Mouse (Mus musculus): ENCODE measurements around the gene Prr15l.
A peak's percentile ranks its signal among the peaks of the same experiment; 100 is the strongest.

Gene Prr15l

DNA sequence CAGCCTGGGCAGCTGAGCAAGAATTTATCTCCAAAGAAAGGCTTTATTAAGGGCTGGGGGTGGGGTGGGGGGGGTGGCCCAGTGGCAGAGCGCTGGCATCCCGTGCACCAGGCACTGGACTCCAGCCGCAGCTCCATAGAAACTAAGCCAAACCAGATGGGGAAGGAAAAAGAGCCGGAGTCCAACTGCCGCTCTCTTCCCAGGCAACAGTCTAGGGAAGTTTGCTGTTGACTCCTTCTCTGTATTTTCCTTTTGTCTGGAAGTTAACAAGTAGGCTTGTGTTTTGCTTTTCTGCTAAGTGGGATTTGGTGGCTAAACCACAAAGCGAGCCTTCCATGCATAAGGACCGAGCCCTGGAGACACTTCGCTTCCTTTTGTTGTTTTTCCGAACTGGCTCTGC is 18.6 kb downstream of the Prr15l start:
- DNase-seq (ENCODE audit: low read depth, low spot score) = no peak

DNA sequence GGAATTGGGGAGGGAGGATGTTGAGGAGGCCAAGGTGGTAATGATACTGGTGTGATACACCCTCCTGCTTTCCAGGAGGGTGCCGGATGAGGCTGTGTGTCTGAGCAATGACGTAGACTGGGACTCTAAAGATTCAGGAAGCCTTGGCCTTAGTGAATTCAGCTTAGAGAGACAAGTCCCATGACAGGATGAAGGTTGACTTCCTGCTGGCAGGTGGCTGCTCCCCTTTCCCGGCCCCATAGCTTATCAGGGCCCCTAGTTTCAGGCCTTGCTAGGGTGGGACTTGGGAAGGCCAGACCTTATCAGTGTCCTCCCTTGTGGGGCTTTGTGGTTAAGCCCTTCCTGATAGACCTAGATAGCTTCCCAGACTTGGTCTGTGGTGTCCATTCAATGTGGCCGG is 19.9 kb downstream of the Prr15l start:
- no peak for DNase-seq (ENCODE audit: low read depth, low spot score)

DNA sequence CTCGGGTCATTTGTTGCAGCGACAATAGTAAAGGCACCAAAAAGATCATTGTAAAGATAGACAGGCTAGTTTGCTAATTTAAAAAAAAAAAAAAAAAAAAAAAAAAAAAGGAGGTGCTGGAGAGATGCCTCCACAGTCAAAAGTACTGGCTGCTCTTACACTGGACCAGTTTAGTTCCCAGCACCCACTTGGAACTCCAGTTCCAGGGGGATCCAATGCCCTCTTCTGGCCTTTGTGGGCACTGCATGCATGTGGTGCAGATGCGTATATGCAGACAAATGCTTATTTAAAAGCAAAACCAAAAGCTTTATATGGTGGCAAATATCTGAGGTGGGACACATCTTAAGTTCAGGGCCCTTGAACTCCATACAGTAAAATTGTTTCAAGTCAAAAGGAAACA is 22.9 kb downstream of the Prr15l start:
- no peak for DNase-seq (ENCODE audit: low read depth, low spot score)

DNA sequence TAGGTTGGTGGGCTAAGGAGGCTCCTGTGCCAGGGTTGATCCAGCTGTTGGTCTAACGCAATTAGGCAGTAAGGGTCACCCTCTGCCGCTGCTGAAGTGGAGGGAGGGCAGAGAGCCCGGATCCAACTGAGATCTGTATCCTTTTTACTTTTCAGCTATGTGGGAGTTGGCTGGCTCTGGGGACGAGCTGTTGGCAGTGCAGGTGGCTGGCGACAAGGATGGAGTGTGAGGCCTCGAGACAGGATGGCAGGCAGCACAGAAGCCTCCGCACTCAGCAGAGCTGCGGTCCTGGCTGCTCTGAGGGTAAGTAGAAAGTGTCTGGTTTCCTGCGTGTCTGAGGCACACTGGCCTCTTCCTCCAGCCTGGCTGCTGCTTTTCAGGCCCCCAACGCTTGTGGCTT is 24.5 kb downstream of the Prr15l start:
- no peak for DNase-seq (ENCODE audit: low read depth, low spot score)

DNA sequence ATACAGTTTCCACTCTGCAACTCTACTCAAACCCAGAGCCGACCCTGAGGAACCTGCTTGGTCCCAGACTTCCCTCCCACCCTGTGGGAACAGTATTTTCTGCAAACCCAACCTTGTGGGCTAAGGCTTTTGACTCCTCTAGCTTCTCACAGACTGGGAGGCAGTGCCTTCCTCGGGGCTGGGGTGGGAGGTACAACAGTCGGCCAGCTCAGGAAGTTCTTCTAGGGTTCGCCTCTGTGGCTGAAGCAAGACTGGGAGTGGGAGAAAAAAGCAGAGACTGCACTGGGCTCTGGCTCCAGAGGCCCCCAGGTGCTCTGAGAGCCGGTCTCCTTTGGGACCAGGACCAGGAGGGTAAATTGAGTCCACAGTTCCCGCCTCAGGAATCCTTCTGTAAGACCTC is 25.0 kb downstream of the Prr15l start:
- DNase-seq (ENCODE audit: low read depth, low spot score) = no peak

DNA sequence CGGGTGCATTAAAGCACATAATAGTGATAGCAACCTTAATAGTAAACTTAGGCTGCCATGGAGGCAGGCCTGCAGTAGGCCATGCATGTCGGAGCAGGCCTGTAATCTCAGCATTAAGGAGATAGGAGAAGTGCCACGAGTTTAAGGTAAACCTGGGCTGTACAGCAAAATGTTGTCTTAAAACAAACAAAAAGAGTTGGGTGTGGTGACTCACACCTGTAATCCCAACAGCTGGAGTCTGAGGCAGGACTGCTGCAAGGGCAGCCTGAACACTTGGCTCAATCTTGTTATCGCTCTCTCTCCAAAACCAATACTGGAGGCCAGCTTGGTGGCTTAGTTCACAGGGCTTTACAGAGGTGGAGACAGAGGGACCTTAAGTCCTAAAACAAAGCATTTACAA is 27.2 kb downstream of the Prr15l start:
- no peak for DNase-seq (ENCODE audit: low read depth, low spot score)

DNA sequence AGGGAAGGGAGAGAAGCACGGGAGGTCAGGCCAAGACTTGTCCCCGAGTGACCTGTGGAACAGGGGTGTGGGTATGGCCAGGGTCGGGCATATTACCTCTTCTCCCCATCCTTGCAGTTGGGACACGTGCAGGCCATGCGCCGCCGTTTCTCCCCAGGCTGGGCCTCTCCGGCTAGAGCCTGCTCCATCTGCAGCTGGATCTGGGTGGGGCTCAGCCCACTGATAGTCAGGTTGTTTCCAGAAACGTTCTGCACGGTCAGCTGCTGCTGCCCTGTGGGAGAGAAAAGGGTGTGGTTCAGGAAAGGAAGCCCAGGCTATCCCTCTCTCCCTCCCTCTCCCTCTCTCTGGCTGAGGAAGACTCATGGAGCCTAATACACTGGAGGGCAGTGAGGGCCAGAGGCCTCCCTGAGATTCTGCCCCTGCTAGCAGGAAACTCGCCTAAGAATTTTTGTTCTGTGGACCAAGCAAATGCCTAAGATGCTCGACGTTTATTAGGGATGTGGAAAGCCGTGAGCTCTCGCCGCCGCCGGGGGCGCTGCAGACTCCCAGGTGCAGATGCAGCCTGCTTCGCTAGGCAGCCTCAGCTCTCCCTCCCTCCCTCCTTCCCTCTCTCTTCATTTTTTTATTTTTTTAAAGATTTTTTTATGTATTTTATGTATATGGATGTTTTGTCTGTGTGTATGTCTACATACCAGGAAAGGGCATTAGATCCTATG is 28.3 kb downstream of the Prr15l start:
- DNase-seq (ENCODE audit: low read depth, low spot score) = no peak

DNA sequence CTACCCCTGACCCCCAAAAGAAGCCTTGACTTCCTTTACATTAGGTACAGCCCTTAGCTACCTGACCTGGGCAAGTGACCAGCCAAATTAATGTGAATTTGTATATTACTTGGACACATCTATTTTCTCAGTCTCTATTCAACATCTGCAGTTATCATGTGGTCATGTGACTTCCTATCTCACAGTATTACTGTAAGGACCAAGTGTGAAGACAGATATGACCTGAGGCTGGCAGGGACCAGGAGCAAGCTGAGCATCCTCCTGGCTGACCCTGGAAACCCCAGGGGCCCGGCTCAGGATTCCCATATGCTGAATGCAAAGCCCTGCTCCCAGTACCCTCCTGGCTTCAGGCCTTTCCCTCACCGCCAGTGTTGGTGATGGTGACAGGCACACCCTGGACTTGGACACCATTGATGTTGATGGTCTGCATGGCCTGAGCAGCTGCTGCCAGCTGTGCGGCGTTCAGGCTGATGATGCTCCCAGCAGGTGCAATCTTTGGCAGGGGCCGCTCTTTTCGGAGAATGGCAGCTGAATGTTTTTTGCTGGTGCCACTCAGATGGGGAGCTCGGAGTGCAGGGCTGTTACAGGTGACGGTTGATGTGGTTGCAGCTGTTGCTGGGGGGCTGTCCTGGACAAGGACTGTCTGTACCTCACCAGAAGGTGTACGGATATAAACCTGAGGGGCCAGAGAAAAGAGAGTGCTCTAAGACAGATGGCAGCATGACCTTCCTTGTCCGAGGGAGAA is 29.3 kb downstream of the Prr15l start:
- DNase-seq (ENCODE audit: low read depth, low spot score) = no peak

DNA sequence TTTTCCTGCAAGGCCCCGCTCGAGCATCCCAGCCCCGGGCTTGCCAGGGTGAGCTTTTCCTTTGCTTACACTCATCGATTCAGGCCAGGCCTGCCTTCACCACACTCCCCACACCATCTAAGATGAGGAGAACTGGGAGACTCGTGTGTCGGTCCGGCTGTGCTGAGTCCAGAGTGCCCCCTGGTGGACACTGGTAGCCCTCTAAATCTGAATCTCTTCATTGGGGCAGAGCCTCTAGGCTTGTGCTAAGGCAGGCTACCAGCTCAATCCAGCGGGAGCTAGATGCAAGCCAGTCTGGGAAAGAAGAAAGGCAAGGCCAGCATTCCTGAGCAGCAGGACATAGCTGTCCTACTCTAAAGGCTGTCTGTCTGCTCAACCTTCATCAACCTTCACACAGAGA is 35.7 kb downstream of the Prr15l start:
- peak; percentile 64 for DNase-seq (ENCODE audit: low read depth, low spot score)

DNA sequence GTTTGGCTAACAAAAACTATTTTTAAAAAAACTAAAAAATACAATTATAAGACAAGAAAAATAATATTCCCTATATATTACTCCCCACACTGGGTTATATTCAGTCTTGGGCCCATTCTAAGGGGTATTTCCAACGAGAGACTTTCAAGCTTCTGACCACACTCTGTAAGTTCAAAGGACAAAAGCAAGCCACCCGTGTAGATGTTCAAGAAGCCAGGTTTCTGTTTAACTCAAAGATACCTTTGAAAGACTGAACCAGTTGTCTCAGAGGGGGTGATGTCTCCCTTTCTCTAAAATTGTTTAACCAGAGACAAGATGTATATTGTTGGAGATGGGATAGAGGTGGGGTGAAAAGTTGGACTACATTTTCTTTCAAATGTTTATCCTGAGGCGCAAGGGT is 38.3 kb downstream of the Prr15l start:
- no peak for DNase-seq (ENCODE audit: low read depth, low spot score)

DNA sequence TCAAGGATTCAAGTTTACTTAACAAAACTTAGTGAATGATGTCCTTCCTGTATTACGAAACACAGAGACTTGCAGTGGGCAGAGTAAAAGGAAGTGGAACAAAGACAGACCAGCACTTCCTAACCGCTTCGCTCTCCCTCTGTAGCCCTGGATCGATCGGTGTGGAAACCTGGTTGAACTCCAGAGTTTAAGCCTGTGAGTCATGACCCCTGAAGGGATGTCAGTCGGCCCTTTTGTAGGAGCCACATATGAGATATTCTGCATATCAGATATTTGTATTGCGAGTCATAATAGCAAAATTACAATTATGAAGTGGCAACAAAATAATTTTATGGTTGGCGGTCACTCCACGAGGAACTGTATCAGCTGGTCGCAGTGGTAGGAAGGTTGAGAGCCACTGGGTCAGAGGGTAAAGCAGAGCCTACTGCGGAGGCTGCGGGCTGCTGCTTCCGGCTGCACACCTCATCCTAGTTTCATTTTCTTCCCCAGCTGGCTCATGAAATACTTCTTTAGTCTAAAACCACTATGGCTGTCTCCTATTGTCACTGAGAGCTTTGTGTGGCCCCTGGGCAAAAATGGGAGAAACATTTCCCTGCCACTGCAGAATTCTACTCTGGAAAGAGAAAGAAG is 39.1 kb downstream of the Prr15l start:
- DNase-seq (ENCODE audit: low read depth, low spot score) = no peak

DNA sequence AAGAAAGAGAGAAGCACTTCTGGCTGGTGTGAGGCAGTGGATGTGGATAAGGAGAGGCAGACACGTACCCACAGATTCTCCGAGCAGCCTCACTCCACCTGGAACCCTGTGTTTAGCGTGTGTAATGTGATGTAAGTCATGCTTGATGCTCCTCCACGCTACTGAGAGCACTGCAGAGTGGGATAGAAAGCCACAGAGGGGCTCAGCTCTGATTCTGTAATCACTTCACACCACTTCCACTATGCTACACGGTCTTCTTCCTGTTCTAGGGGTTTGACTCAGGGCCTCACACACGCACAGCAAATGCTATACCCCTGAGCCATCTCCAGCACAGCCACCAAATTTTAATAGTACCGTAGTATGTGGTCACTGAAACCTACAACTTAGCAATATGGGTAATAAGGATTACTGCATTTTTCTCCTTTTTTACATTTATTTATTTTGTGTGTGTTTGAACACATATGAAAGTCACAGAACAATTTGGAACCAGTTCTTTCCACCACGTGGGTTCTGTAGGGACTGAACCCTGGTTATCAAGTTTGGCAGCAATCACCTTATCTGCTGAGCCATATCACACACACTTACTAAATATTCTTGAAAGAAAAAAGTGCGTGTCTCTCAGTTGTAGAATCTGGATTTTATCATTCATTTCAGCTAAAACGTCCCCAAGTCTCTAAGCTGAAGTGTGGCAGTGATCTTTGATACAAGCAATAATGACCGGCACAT is 39.8 kb downstream of the Prr15l start:
- DNase-seq (ENCODE audit: low read depth, low spot score) = no peak

DNA sequence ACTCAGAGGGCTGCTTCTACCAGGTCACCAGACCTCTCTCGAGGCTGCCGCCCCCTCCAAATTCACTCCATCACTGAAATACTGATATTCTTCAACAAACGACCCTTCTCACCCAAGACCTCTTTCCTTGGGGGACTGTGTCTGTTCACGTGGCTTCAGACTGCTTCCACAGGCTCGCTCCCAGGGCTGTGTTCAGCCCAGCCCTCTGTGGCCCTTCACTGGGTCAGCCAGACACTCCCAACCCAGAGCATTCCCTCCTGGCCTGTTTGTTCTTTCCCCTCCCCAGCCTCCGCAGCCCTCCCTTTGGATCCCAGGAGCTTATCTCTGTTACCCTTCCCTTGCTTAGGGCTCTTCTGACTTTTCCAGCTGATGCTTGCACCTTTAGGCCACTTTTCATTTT is 40.6 kb downstream of the Prr15l start:
- DNase-seq (ENCODE audit: low read depth, low spot score) = no peak

DNA sequence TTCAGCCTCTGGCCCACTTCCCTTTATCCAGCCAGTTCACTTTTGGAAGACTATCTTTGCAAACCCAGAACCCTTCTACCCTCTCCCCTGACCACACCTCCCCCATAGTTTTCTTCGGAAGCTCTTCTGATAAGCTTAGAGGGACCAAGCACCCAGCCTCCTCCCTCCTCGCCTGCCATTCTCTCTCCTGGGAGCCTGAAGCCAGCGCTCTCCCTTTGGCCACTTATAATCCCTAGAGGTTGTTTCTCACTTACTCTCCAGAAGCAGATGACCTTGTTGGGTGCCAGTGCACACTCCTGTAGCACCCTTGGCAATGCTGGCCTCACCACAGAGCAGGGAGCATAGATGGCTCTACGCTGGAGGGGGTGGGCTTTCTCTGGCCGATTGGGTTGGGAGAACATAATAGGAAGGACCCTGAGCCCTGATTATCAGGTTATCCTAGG is 41.4 kb downstream of the Prr15l start:
- no peak for DNase-seq (ENCODE audit: low read depth, low spot score)

DNA sequence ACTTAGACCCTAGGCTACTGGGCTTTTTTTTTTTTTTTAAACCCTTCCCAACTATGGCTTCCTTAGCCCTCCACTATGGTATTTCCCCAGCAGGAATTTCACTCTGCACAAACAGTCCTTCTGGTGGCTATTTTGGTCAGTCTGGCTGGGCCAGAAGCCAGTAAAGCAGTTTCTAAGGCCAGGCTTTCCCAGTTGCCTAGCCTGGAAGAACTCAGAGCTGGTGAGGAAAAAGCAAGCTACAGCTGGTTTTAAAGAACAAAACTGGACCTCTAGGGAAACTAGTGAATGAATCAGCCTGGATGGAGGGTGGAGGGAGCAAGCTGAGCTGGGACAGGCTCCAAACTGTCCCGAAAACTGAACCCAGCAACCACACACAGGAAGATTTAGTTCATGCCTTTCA is 41.8 kb downstream of the Prr15l start:
- DNase-seq (ENCODE audit: low read depth, low spot score) = no peak

DNA sequence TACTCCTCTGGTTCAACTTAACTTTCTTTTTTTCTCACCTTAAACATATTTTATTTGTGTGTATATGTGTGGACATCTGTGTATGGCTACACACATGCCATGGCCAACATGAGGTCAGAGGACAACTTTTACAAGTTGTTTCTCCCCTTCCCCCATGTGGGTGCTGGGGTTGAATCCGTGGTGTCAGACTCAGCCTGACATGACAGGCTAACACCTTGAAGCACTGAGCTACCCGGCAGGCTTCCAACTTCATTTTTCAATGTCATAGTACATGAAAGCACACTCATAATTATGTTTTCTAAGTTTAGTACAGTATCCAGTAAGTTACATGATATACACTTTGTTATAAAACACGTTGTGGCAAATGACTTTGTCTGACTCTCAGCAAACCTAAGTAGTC is 42.4 kb downstream of the Prr15l start:
- DNase-seq (ENCODE audit: low read depth, low spot score) = no peak

DNA sequence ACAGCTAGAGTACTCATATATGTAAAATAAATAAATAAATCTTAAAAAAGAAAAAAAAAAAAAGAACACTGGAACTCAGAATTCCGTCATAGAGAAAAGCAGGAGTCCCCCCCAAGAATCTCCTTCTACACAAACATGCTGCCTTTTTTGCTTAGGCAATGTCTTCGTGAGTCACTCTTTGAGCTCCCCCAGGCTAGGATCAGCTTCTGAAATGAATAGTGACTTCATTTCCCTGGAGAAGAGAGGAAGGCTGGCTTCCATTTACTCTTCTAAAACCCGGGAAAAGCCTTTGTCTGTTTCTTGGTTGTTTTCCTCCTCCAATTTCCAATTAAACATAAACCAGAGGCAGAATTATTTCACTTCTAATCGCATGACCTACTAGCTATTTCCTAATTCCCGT is 45.0 kb downstream of the Prr15l start:
- DNase-seq (ENCODE audit: low read depth, low spot score) = no peak

DNA sequence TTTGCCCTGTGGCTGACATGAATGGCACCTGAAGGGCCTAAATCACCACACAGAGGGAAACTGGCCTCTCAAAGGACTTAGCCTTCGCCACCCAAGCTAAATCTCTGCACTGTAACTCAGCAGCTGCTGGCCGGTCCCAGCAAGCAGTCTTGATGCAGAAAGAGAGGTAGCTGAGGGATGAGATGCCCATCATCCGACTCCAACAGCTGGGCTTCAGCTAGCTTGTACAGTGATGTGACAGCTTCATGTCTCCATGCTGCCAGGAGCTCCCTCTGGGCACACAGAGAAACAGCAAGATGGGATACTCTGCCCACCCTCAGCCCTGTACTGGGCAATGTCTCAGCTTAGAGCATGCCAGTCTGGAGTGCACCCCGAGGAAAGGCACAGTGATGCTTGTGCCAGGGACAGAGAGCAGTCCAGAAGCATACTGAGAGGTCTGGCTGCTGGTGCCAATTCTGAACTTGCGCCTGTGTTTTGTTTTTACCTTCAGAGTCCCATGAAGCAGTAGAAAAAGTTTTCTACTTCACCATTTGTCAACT is 45.6 kb downstream of the Prr15l start:
- no peak for DNase-seq (ENCODE audit: low read depth, low spot score)

DNA sequence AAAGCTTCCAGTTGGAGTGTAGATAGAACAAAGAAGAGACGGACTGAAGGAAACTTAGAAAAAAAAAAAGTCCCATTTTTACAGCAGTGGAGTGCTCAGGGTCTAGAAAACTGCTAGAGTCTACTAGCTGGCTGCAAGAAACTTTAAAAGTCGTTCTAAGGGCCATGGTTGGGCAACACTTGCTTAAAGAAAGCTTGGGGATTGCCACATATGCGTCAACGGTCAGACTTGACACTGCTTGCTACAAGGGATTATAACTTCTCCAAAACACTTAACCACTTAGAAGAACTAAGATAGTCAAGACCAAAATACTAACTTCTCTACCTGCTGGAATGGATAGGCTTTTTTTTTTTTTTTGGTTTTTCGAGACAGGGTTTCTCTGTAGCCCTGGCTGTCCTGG is 46.9 kb downstream of the Prr15l start:
- DNase-seq (ENCODE audit: low read depth, low spot score) = no peak

DNA sequence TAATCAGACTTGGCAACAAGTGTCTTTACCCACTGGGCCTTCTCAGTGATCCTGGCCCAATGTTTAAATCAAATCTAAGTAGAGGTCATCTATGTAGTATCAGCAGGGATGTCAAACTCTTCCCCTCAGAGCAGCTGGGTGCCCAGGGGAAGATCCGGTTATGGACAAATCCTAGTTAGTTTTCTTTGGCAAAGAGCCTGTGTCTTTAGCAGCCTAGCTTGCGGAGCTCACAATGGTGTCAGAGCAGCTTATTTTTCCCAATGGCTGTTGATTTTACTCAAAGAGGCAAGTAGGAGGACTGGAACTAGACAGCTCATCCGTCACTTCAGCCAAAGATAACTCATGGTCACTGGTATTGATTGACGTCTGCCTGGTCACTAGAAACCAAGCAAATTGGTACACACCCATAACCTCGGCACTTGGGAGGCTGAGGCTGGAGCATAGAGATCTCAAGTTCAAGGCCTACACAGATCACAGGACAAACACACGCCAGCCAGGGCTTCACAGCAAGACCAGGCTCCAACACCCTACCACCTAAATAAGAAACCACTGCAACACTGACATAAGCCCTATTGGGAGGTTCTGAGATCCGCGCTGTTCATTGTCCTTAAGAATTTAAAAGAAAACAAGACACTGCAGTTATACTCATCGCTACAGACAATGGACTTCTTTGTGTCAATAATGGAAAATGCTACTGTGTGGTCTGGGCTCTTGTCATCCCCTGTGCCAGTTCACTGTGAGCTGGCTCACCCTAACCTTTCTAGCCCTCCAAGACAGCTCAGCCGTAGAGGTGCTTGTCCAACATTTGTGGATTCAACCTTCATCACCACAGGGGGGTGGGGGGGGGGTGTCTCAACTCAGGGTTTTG is 47.8 kb downstream of the Prr15l start:
- DNase-seq (ENCODE audit: low read depth, low spot score) = no peak

DNA sequence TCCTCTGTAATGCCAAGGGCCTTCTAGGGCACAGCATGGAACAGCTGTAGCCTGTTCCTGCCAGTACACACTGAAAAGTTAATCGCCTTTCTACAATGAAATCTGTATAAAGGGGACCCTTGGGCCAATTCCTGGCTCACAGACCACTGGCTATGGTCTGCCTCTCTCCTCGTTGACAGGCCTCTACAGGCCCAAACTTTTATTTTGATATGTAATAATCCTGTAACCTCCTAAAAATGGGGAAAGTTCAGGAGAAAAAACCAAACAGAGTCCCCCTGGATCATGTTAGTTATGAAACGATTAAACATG is 48.4 kb downstream of the Prr15l start:
- no peak for DNase-seq (ENCODE audit: low read depth, low spot score)

Data from retina, adult 2 months (tissue).